Mouse (Mus musculus) C2C12 (cell line): ENCODE results near the gene Bean1. TPM values are rescaled to one million over a fixed set of nuclear protein-coding genes. Genes with fewer than 3 reads are reported as not detected.

Experiments used
- H3K27me3 ChIP-seq: one replicate; pipeline ENCODE4 v1.6.1; 2011; ENCODE audit not compliant: control insufficient read depth, insufficient read depth, insufficient read length
- H3K36me3 ChIP-seq: one replicate; pipeline ENCODE4 v1.6.1; 2011; ENCODE audit not compliant: control insufficient read depth, insufficient read depth
- H3K4me3 ChIP-seq: one replicate; pipeline ENCODE4 v1.5.1; 2011; ENCODE audit warnings: mild to moderate bottlenecking, control low read depth; ENCODE audit not compliant: poor library complexity, insufficient read depth, severe bottlenecking
- H3K79me2 ChIP-seq: one replicate; pipeline ENCODE4 v1.6.1; 2011; ENCODE audit not compliant: control insufficient read depth, insufficient read depth
- H3K79me3 ChIP-seq: one replicate; pipeline ENCODE4 v1.6.1; 2011; ENCODE audit warnings: low read depth, control low read depth
- H3ac ChIP-seq: one replicate; pipeline ENCODE3; 2011; ENCODE audit warnings: low read depth; ENCODE audit not compliant: control insufficient read depth, insufficient read length
- CEBPB ChIP-seq: IDR thresholded peaks from one replicate; pipeline ENCODE4 v1.6.1; 2011; ENCODE audit warnings: low read depth, mild to moderate bottlenecking, control low read depth, moderate library complexity
- CTCF ChIP-seq: IDR thresholded peaks from one replicate; pipeline ENCODE4 v1.5.1; 2011; ENCODE audit not compliant: control insufficient read depth, insufficient read depth, insufficient read length
- FOSL1 ChIP-seq: IDR thresholded peaks from one replicate; pipeline ENCODE4 v1.8.0; 2011; ENCODE audit warnings: mild to moderate bottlenecking, low read length; ENCODE audit not compliant: poor library complexity, insufficient read depth, severe bottlenecking
- MAX ChIP-seq: IDR thresholded peaks from one replicate; pipeline ENCODE4 v1.6.1; 2011; ENCODE audit warnings: mild to moderate bottlenecking, control low read depth
- MYOD1 ChIP-seq: IDR thresholded peaks from one replicate; pipeline ENCODE4 v1.6.1; 2011; ENCODE audit warnings: low read depth; ENCODE audit not compliant: control insufficient read depth, insufficient read length
- MYOG ChIP-seq: IDR thresholded peaks from one replicate; pipeline ENCODE4 v1.6.1; 2011; ENCODE audit not compliant: control insufficient read depth, insufficient read length; ENCODE audit errors: extremely low read depth
- USF1 ChIP-seq: IDR thresholded peaks from one replicate; pipeline ENCODE4 v1.6.1; 2011; ENCODE audit warnings: low read depth, mild to moderate bottlenecking, control low read depth, moderate library complexity
- long read RNA-seq, 2 experiments: library from polyadenylated mRNA; unstranded; transcript quantifications; one replicate each; pipeline ENCODE4 v2.0.0; 2019 to 2020
- polyA plus RNA-seq: library from polyadenylated mRNA; unstranded; fragments of >200 nt; fragmentation: generic; extraction: Trizol; gene quantifications from one replicate; pipeline ENCODE4 v1.2.1, GENCODE M21; 2012; ENCODE audit warnings: missing spikeins

Bean1 gene
- polyA plus RNA-seq: 0.13 TPM
- long read RNA-seq, experiment 1: 0 reads
- long read RNA-seq, experiment 2: 0 reads

DNA sequence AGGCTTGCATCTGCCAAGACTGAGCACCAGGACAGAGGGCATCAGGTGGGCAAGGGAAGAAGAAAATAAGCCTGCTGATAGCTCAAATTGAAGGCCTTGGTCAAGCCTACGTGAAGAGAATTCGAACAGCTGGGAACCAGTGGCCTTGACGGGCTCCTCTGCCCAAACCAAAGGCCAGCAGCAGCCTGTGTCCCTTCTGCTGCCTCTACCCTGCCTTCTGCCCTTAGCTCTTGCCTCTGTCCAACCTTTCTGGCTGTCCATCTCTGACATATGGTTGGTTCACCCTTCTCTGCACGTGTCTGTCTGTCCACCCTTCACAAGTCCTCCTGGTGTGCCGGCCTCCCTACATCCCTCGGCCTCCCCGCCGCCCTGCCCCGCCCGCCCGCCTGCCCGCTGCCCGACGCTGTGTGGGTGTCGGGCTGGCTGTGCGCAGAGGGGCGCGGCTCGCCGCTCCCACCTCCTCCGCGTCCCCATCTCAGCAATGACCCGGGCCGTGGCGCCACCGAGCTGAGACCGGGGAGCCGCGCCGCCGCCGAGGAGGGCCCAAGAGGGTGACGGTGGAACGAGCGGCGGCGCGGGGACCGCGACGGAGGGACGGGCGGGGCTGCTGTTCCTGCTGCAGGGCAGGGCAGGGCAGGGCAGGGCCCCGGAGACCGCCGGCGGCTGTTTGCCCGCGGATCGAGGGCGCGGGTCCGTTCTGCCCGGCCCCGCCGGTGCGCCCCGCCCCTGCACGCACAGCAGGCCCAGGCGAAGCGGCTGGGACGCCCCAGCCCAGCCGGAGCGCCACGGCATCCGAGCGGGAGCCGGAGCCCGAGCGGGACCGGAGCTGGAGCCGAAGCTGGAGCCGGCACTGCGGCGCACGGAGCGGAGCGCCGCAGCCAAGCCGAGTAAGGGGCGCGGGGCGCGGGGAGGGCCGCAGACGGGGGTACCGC lies at the start of gene Bean1:
Gene Bean1, plus strand, starts transcription at position 325 of the 932 bp plus-strand sequence.
- Histone ChIP-seq H3K4me3 (no peak within 1 kb of the TSS), H3ac (peak within 1 kb of the TSS; percentile 57), H3K79me2 (no peaks in the 10 kb centered on the region), H3K27me3 (peaks cover 5% of the 10 kb centered on the region), H3K79me3 (no peaks in the 10 kb centered on the region), H3K36me3 (no peaks in the 10 kb centered on the region)
- TF ChIP-seq CEBPB (no peak), MYOG (no peak), MAX (no peak), CTCF (no peak), MYOD1 (no peak), FOSL1 (no peak), USF1 (no peak)

DNA sequence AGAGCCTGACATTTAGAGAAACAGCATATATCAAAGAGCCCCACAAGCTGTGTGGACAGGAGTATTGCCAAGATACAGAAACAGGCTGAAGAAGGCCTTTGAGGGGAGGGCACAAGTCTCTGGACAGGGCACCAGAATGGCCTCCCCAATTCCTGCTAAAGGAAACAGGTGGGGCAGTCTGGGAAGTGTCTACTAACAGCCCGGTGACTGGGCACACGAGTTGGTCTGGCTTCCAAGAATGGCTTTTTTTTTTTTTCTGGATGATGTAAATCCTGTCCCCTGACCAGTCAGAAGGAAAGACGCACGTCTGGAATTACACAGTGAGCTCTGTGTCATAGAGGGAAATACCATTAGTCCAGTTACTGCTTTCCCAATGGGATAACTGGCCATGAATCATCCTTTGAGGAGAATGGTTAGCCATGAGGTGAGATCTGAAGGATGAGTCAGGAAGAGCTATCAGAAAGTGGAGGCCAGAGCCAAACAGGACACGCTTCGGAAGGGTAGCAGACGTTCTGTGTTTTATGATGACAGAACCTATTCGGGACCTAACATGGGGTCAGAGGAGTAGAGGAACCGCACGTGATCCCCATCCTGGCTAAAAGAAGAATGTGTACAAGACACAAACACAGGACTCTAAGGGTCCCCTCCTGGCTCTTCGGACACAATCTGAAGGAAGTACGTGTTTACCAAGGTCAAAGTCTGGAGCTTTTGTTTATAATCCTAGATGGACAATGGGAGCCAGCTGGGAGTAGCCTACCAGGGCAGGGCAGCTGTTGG lies 48.4 kb upstream of the Bean1 start:
- H3ac ChIP-seq: no peak overlapping the region

DNA sequence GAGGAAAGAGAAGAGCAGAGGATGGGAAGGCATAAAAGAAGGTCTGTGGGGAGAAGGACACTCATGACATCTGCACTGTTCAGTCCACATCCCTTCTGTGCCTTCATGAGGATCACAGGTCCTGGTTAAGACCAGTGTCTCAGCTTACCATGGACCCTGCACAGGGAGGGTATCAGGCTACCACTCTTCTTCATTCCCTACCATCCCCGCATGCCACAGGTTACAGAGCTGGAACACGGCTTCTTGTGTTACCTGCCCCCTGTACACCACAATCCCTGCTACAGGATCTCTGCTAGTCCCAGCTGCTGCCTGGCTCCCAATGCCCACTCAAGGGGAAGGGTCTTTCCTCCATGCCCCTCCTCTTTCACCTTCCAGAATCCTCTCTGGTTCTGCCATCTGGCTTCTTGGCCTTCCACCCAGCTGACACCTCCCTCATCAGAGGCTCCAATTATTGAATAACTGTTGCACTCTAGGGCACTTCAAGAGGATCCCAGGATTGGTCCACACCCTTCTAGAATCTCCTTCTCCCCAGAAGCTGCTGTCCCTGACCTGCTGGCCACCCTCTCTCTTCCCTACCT lies 47.1 kb upstream of the Bean1 start:
- no peaks in the 10 kb centered on the region for H3K79me2 ChIP-seq
- no peaks in the 10 kb centered on the region for H3K36me3 ChIP-seq
- H3K79me3 ChIP-seq: no peaks in the 10 kb centered on the region
- no peak overlapping the region for H3K4me3 ChIP-seq
- H3ac ChIP-seq: no peak overlapping the region
- TF ChIP-seq MYOG (no peak), FOSL1 (no peak), CEBPB (no peak), MAX (no peak), CTCF (no peak), USF1 (no peak), MYOD1 (no peak)
- H3K27me3 ChIP-seq: no peaks in the 10 kb centered on the region

More for the DNA sequence above, 48.4 kb upstream of the Bean1 start:
- TF ChIP-seq FOSL1 (no peak), MAX (peak; percentile 26)
- Histone ChIP-seq H3K79me2 (no peaks in the 10 kb centered on the region), H3K27me3 (no peaks in the 10 kb centered on the region), H3K36me3 (no peaks in the 10 kb centered on the region), H3K4me3 (no peak overlapping the region), H3K79me3 (no peaks in the 10 kb centered on the region)

DNA sequence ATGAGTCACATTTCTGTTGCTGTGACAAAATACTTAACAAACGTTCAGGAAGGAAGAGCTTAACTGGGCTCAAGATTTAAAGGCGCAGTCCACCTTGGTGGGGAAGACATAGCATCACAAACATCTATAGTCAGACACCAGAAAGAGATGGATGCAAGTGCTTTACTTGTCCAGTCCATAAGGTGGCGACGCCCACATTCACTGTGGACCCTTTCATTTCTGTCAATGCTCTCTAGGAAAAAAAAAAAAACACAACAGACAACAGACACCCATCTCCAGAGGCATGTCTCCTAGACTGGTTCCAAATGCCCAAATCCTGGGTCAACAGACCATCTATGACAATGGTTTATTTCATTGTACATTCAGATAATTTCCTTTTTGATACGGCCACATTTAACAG lies 45.7 kb upstream of the Bean1 start:
- H3K36me3 ChIP-seq: no peaks in the 10 kb centered on the region
- H3ac ChIP-seq: no peak overlapping the region
- no peaks in the 10 kb centered on the region for H3K79me2 ChIP-seq
- H3K79me3 ChIP-seq: no peaks in the 10 kb centered on the region
- H3K27me3 ChIP-seq: no peaks in the 10 kb centered on the region
- TF ChIP-seq MAX: no peak
- TF ChIP-seq MYOG: no peak
- no peak for TF ChIP-seq MYOD1
- no peak for TF ChIP-seq USF1
- H3K4me3 ChIP-seq: no peak overlapping the region

DNA sequence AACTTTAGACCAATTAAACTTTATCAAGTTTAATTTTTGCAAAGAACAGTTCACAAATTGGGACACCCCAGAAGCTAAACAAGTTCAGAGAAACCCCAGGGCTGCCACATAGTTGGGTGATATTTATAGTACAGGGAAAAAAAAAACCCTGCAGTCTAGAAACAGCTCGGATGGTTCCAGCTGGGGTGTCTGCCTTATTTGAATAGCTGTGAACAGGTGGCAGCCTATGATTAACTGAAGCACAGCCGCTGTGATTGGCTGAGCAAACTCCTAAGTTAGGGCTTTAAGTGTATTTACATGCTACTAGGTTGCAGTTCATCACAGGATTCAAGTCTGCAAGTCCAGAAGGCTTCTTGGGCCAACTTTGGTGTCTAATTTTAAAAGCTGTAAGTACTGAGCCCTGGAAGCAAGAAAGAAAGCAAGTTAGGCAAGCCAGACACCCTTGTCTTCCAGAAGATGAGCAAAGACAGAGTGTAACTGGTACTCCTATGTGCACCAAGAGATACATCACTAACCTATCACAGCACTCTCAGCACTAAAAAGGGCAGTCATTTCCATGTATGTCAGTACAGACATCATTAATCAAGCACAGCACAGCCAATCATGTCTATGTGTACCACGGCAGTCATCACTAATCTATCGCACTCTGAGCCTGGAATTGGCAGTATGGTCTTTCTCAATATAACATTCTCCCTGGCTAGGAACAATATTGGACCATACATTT lies 42.9 kb upstream of the Bean1 start:
- no peaks in the 10 kb centered on the region for H3K79me3 ChIP-seq
- no peaks in the 10 kb centered on the region for H3K79me2 ChIP-seq
- no peaks in the 10 kb centered on the region for H3K36me3 ChIP-seq
- no peak overlapping the region for H3K4me3 ChIP-seq
- TF ChIP-seq CTCF: no peak
- TF ChIP-seq CEBPB: no peak
- TF ChIP-seq USF1: no peak
- TF ChIP-seq MYOD1: no peak
- no peak for TF ChIP-seq FOSL1
- no peak for TF ChIP-seq MAX
- no peak for TF ChIP-seq MYOG
- no peak overlapping the region for H3ac ChIP-seq
- no peaks in the 10 kb centered on the region for H3K27me3 ChIP-seq
